Mouse (Mus musculus) limb, embryonic 11.5 days (tissue): ENCODE data around the gene Rftn1. TPM values are rescaled to one million over a fixed set of nuclear protein-coding genes. Genes with fewer than 3 reads are reported as not detected.

Experiments used
- ATAC-seq: fragments of 200-750 bp; cut with Nextera tagmentation; 2 replicates; pipeline ENCODE4 v1.8.0; 2017; ENCODE audit warnings: low read depth; ENCODE audit not compliant: insufficient number of reproducible peaks, low FRiP score, low TSS enrichment
- DNase-seq: peaks from one replicate; pipeline ENCODE4 v3.0.0-alpha.2; 2015; ENCODE audit warnings: low spot score
- H3K27ac ChIP-seq: fragments of 300-500 bp; sonication (generic); replicated peaks from 2 replicates; pipeline ENCODE4 v1.5.1; 2014; ENCODE audit warnings: low read depth, mild to moderate bottlenecking, low read length
- H3K27me3 ChIP-seq: fragments of 300-500 bp; sonication (generic); 2 replicates; pipeline ENCODE4 v1.6.1; 2014; ENCODE audit warnings: mild to moderate bottlenecking, low read length, mixed read lengths; ENCODE audit not compliant: control insufficient read depth, insufficient read depth
- H3K36me3 ChIP-seq: fragments of 300-500 bp; sonication (generic); 2 replicates; pipeline ENCODE4 v1.6.1; 2014; ENCODE audit warnings: mild to moderate bottlenecking, low read length, moderate library complexity, mixed read lengths; ENCODE audit not compliant: control insufficient read depth, insufficient read depth
- H3K4me1 ChIP-seq: fragments of 300-500 bp; sonication (generic); 2 replicates; pipeline ENCODE4 v1.6.1; 2014; ENCODE audit warnings: low read length, mixed read lengths; ENCODE audit not compliant: control insufficient read depth, insufficient read depth
- H3K4me2 ChIP-seq: fragments of 300-500 bp; sonication (generic); 2 replicates; pipeline ENCODE4 v1.6.1; 2014; ENCODE audit warnings: low read depth, mild to moderate bottlenecking, moderate library complexity; ENCODE audit not compliant: severe bottlenecking
- H3K4me3 ChIP-seq: fragments of 300-500 bp; sonication (generic); 2 replicates; pipeline ENCODE4 v1.5.1; 2014; ENCODE audit warnings: low read depth, low read length
- H3K9ac ChIP-seq: fragments of 300-500 bp; sonication (generic); 2 replicates; pipeline ENCODE4 v1.6.1; 2014; ENCODE audit warnings: mild to moderate bottlenecking, low read length
- H3K9me3 ChIP-seq: fragments of 300-500 bp; sonication (generic); 2 replicates; pipeline ENCODE4 v1.6.1; 2016; ENCODE audit warnings: low read length; ENCODE audit not compliant: control insufficient read depth
- WGBS: fragments of 180-500 bp; shearing (Covaris S2); extraction: QIAGEN DNeasy Blood & Tissue Kit; methylation state at CpG from one replicate; pipeline ENCODE4 v1.1.7; 2014; 5-methylcytosine and 5-hydroxymethylcytosine counted together
- polyA plus RNA-seq: library from polyadenylated mRNA; unstranded; fragments of >200 nt; fragmentation: Nextera tagmentation; extraction: Ambion mirVana; gene quantifications from 2 replicates; pipeline ENCODE4 v1.2.1, GENCODE M21; 2014

Gene Rftn1
- polyA plus RNA-seq, 1 experiment from 2014 or later = 5.1 TPM

DNA sequence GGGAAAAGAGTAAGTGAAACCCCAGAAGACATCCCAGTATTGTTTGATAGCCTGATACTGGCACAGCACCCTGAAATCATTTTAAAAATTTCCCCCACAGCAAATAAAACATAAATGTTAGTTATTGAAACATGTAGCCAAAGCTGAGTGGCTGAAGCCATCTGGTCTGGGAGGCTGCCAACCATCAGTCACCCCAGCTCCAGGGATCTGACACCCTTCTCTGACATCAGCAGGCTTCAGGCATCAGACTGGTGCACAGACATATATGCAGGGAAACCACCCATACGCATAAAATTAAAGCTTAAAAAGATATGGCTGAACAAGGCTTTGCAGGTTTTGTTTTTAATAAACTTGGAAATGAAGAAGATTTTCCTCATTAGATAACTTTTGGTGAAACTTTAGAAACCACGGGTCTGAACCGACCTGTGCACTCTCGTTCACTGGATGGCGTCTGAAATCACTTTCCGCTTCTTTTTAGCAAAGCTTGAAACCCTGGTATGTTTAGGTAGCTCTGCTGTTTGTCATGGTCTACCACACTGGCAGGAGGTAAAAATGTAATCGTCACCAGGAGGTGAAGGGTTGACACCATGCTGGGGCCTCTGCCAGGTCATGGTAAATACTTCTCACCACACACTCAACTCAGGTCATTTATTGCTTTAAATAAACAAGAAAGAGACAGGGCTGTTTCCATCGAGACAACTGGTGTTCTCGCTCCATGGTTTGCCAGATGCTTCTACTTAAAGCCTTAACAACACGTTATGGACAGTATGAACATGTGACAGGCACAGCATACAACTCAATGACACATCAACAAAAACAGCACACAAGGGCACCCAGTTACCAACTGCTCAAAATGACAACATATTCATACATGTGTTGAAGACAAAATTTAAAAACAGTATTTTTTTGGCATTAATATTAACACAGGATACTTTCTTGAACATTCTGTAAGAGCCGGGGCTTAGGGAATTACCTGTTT, 197.6 kb downstream of the Rftn1 start:
- 48% methylated on average over 11 of the region's 11 CpGs for WGBS
- Histone ChIP-seq H3K4me1 (no peaks in the 10 kb centered on the region), H3K27me3 (no peaks in the 10 kb centered on the region), H3K36me3 (no peaks in the 10 kb centered on the region), H3K9ac (no peak overlapping the region), H3K9me3 (no peaks in the 10 kb centered on the region), H3K4me3 (no peak overlapping the region), H3K4me2 (no peak overlapping the region), H3K27ac (no peak overlapping the region)
- DNase-seq (no peak), ATAC-seq (no peak)

DNA sequence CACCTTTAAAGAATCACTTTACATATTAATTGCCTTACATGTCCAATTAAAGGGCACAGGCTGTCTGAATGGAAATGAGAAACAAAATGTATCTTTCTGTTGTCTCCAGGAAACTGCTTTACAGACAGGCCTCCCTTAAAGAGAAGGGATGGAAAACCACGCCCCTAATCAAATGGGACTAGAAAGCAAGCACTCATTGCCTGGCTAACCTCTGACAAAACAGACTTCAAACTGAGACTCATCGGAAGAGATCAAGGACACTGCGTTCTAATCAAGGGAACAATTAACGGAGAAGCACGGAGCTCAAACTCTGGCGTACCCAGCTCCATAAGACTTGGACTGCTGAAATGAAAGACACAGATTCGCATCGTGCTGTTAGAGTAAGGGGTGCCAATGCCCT, 200.9 kb downstream of the Rftn1 start:
- Histone ChIP-seq H3K27me3 (no peaks in the 10 kb centered on the region), H3K9ac (no peak overlapping the region), H3K4me1 (no peaks in the 10 kb centered on the region), H3K4me2 (no peak overlapping the region), H3K4me3 (no peak overlapping the region), H3K36me3 (no peaks in the 10 kb centered on the region), H3K9me3 (no peaks in the 10 kb centered on the region), H3K27ac (no peak overlapping the region)
- WGBS = 80% methylated on average over 8 of the region's 8 CpGs
- ATAC-seq (no peak), DNase-seq (no peak)

DNA sequence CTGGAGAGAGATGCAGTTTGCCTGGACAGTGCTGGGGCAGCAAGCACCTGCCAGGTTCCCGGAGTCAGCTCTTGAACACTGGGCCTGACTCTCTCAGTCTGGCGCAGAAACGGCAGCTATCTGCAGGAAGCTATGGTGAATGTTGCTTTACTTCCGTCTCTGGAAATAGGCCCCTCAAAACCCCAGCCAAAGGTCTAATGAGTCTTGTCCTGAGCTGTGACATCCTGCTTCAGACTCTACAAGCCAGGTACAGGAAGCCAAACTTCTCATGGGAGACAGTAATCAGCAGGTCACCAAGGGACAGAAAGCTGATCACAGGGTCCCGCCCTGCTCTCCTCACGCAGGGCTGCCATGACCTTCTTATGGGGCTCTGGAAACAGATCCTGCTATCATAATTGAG, 203.4 kb downstream of the Rftn1 start:
- H3K4me3 ChIP-seq = no peak overlapping the region
- no peak overlapping the region for H3K9ac ChIP-seq
- WGBS = 88% methylated on average over 6 of the region's 6 CpGs
- ATAC-seq (no peak), DNase-seq (no peak)
- H3K4me2 ChIP-seq = no peak overlapping the region
- no peaks in the 10 kb centered on the region for H3K9me3 ChIP-seq
- H3K27ac ChIP-seq = no peak overlapping the region
- H3K4me1 ChIP-seq = no peaks in the 10 kb centered on the region
- no peaks in the 10 kb centered on the region for H3K36me3 ChIP-seq
- H3K27me3 ChIP-seq = no peaks in the 10 kb centered on the region

DNA sequence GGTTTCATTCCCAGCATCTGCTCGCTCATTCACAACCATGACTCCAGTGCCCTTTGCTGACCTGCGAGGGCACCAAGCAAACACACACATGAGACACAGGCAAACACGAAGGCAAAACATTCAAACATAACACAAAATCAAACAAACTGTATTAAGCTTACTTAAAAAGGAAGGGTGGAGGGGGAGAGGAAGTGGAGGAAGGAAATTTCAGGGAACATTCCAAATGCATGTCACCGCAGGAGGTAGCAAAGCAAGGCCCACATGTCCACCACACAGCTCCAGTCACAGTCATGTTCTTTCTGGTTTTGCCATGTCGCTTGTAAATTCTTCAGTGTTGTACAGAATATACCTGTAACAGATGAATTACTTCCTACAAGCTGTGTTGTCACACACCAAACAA, 207.0 kb downstream of the Rftn1 start:
- ATAC-seq = no peak
- H3K36me3 ChIP-seq = no peaks in the 10 kb centered on the region
- no peak for DNase-seq
- no peaks in the 10 kb centered on the region for H3K27me3 ChIP-seq
- no peak overlapping the region for H3K4me2 ChIP-seq
- no peak overlapping the region for H3K27ac ChIP-seq
- H3K4me3 ChIP-seq = no peak overlapping the region
- no peak overlapping the region for H3K9ac ChIP-seq
- no peaks in the 10 kb centered on the region for H3K4me1 ChIP-seq
- 87% methylated on average over 5 of the region's 5 CpGs for WGBS
- H3K9me3 ChIP-seq = no peaks in the 10 kb centered on the region

DNA sequence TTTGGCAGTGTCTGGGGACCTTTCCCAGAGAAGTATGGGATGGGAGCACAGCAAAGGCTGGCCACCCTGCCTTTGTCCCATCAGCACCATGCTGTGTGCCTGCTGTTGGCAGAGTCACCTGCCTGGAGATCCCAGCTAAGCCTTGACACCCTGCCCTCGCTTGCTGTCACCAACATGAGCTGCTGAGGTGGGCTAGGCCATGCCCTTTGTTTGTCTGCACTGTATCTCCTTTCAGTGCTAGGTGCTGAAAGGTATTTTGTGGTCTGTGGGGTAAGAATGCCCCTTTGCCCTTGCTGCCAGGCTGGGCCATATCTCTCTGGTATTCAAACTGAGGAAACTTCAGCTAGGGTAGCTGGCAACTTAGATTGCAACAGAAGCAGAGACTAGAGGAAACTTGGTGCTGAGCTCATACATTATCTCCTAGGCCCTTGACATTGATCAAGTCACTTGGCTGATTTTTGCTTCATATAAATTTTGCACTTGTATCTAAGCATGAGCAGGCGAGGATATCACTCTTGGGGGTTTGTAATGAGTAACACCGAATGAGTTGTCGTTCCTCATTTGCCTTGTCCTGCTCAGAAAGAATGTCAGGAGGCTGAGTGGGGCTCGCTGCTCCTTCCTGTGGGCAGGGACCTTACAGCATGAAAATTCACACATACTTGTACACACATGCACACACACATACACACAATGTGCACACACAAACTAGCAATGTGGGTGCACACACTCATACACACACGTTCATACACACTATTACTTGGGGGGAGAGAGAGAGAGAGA, 207.7 kb downstream of the Rftn1 start:
- no peaks in the 10 kb centered on the region for H3K4me1 ChIP-seq
- ATAC-seq = no peak
- H3K9ac ChIP-seq = no peak overlapping the region
- no peak overlapping the region for H3K4me2 ChIP-seq
- no peaks in the 10 kb centered on the region for H3K9me3 ChIP-seq
- no peak for DNase-seq
- no peak overlapping the region for H3K27ac ChIP-seq
- WGBS = 86% methylated on average over 6 of the region's 6 CpGs
- no peak overlapping the region for H3K4me3 ChIP-seq
- H3K36me3 ChIP-seq = no peaks in the 10 kb centered on the region
- no peaks in the 10 kb centered on the region for H3K27me3 ChIP-seq

DNA sequence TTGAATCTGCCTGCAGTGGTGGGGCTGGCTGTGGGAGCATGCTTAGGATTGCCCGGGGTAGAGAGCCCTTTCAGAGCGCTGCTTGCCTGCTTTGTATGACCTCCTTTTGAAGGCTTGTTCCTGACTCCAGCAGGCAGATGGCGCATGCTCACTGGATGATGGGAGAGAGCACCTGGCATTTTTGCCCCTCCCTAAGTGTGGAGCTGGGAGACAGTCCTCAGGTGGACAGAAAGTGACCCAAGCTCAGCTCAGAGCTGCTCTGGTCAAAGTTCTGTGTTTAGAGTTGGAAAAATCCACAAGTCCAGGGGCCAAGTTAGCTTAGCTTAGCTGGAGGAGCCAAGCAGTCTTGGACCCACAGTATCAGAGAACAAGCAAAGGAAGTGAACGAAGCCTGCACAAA, 208.9 kb downstream of the Rftn1 start:
- no peak overlapping the region for H3K9ac ChIP-seq
- H3K36me3 ChIP-seq = no peaks in the 10 kb centered on the region
- ATAC-seq = no peak
- H3K4me2 ChIP-seq = no peak overlapping the region
- no peaks in the 10 kb centered on the region for H3K9me3 ChIP-seq
- no peaks in the 10 kb centered on the region for H3K27me3 ChIP-seq
- no peak for DNase-seq
- H3K27ac ChIP-seq = no peak overlapping the region
- 87% methylated on average over 4 of the region's 4 CpGs for WGBS
- no peaks in the 10 kb centered on the region for H3K4me1 ChIP-seq
- no peak overlapping the region for H3K4me3 ChIP-seq

DNA sequence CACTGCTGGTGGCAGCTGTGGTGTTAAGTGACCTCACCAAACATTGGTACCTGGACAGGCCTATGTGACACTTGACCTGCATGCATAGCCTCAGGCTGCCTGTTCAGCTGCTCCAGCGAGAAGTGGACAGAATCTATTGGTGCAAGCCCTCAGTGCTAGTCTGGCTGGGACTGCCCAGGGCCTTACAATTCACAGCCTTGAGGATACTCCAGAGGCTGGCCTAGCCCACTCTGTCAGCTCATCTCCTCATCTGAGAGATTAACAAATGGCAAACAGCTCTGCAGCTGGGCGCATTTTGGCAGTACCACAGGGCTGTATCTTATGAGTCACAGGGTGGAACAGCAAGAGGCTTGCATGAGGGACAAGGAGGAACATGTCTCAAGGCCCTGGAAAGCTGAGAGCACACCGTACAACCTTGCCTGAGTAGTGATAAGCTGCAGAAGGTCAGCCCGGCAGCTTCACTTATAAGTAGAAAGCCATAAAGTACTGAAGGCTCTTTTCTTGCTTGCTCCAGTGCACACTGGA, 210.7 kb downstream of the Rftn1 start:
- 94% methylated on average over 4 of the region's 4 CpGs for WGBS

DNA sequence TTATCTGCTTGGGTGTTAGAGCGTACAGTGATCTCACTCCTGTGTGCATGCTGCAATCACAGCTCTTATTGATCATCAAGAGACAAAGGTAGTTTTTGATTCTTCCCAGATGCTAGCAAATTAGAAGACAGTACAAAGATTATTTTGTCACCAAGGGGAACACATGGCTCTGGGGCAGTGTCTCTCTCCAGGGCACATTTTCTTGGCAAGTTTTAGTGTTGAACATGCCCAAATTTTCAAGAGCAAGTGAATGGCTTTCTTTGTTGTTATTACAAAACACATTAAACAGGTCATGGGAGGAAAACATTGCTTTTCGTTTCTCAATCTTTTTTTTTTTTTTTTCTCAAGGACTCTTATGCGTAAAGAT, 213.1 kb downstream of the Rftn1 start:
- H3K4me2 ChIP-seq = no peak overlapping the region
- H3K9ac ChIP-seq = no peak overlapping the region
- no peak overlapping the region for H3K27ac ChIP-seq
- H3K9me3 ChIP-seq = no peaks in the 10 kb centered on the region
- no peaks in the 10 kb centered on the region for H3K27me3 ChIP-seq
- 88% methylated on average over 3 of the region's 3 CpGs for WGBS
- no peaks in the 10 kb centered on the region for H3K4me1 ChIP-seq
- no peak overlapping the region for H3K4me3 ChIP-seq
- ATAC-seq (no peak), DNase-seq (no peak)
- H3K36me3 ChIP-seq = no peaks in the 10 kb centered on the region

More for the DNA sequence above, 210.7 kb downstream of the Rftn1 start:
- Histone ChIP-seq H3K4me1 (no peaks in the 10 kb centered on the region), H3K27ac (no peak overlapping the region), H3K4me3 (no peak overlapping the region), H3K9ac (no peak overlapping the region), H3K27me3 (no peaks in the 10 kb centered on the region), H3K9me3 (no peaks in the 10 kb centered on the region), H3K36me3 (no peaks in the 10 kb centered on the region), H3K4me2 (no peak overlapping the region)
- no peak for ATAC-seq
- no peak for DNase-seq
